Mouse (Mus musculus): ENCODE results near the gene Nploc4.

DNA sequence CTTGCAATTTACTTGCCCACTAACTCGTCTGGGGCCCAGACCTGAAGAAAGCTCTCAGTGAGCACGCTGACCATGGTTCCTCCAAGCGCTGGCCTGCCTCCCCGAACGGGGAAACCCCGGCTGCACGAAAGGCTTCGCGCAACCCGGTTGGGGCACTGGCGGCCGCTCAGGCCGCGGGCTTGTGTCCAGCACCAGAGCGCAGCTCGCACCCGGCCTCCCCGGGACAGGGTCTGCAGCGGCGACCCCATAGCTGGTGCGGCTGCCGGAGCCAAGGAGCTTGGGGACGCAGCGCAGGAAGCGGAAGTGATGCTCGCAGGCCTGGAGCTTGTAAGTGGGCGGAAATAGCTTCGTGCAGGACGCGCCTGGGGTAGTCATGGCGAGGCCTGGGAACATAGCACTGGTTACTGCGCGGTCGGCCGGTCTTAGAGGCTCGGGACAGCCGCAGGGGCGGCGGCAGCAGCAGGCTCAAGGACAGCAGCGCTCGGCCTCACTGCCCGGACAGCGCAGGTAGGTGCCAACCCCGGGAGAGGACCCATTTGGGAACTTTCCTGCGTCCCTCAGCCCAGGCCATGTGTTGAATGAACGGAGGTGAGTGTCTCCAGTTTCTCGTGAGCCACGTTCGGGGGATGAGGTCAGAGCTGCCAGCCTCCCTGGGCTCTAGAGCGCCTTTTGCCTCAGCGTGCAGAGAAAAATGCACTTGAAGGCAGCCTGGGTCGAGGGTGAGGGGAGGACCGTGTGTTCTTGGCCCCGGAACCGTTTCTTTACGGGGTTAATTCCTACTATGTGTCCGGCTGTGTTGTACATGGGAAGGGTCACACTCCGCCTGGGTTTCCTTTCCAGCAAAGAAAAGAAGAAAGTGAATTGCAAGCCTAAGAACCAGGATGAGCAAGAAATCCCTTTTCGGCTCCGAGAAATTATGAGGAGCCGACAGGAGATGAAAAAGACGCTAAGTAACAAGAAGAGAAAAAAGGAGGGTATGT lies 20.6 kb upstream of the Nploc4 start, which contains the start of the genes Oxld1 and Ccdc137:
- TF ChIP-seq CTCF (IDR thresholded peaks at IDR 0.05; ENCODE audit: insufficient read depth, low read length), result no peak
- peak; percentile 79; the same call in 1 of the 2 replicates for TF ChIP-seq POLR2A (IDR thresholded peaks at IDR 0.05; ENCODE audit: borderline replicate concordance, extremely low read depth, low read depth, low read length)

Measured in lung, adult 2 months (tissue).